Mouse (Mus musculus): ENCODE results near the gene Plin2. TPM values are rescaled to one million over a fixed set of nuclear protein-coding genes. Genes with fewer than 3 reads are reported as not detected.

Gene Plin2
- polyA plus RNA-seq, 1 experiment from 2014 or later: 75.8 TPM

GRCm38 (mm10) chr4:86611524-86612288 is 58.2 kb downstream of the Plin2 start, which contains the start of gene Haus6:
Haus6 (minus strand) TSS chr4:86612055.
- WGBS: under 1% methylated on average over 59 of the region's 59 CpGs
- Histone ChIP-seq H3K4me1 (peaks cover 9% of the 10 kb centered on the region), H3K27me3 (ENCODE audit: low read depth, poor library complexity, severe bottlenecking) (no peaks in the 10 kb centered on the region), H3K4me3 (peak within 1 kb of the TSS; percentile 97), H3K9me3 (replicated peaks) (no peaks in the 10 kb centered on the region), H3K36me3 (peaks cover 28% of the 10 kb centered on the region), H3K27ac (peak within 1 kb of the TSS; percentile 91)
- peak; percentile 90 for DNase-seq (ENCODE audit: low spot score)

Other genes with a start within 250 kb of the Plin2 start
- not detected in 2 replicates for gene Saxo1, start 111.7 kb downstream of the Plin2 start, polyA plus RNA-seq (2016; fragmentation: Nextera tagmentation; extraction: Ambion mirVana)
- gene Rraga, start 94.4 kb downstream of the Plin2 start, polyA plus RNA-seq (2016; fragmentation: Nextera tagmentation; extraction: Ambion mirVana): 46.3 and 48.5 TPM in 2 replicates
- 30.1 and 30.9 TPM in 2 replicates for gene Haus6, start 58.0 kb downstream of the Plin2 start, polyA plus RNA-seq (2016; fragmentation: Nextera tagmentation; extraction: Ambion mirVana)
- gene Dennd4c, start 78.5 kb upstream of the Plin2 start, polyA plus RNA-seq (2016; fragmentation: Nextera tagmentation; extraction: Ambion mirVana): 6.2 and 7.1 TPM in 2 replicates
- 718 and 830 TPM in 2 replicates for gene Rps6, start 187.4 kb upstream of the Plin2 start, polyA plus RNA-seq (2016; fragmentation: Nextera tagmentation; extraction: Ambion mirVana)
- gene Acer2, start 204.3 kb upstream of the Plin2 start, polyA plus RNA-seq (2016; fragmentation: Nextera tagmentation; extraction: Ambion mirVana): 13.1 and 17.1 TPM in 2 replicates

Data from limb, embryonic 10.5 days (tissue).